Mouse (Mus musculus): Measurements from ENCODE around the gene Zfp541.

Zfp541 gene

GRCm38 (mm10) chr7:16024603-16025222 lies 36.9 kb upstream of the Zfp541 start:
- Histone ChIP-seq H3K4me3 (replicated peaks; ENCODE audit: low read length) (no peak overlapping the region), H3K27me3 (ENCODE audit: insufficient read depth, low read length) (no peaks in the 10 kb centered on the region), H3K36me3 (ENCODE audit: insufficient read depth, low read length) (0 out of 2 replicates have a peak, but pooled peaks cover 12% of the 10 kb centered on the region), H3K9me3 (ENCODE audit: low read length) (no peaks in the 10 kb centered on the region), H3K4me1 (replicated peaks; ENCODE audit: low read depth, low read length) (peaks cover 52% of the 10 kb centered on the region)
- TF ChIP-seq CTCF (conservative IDR thresholded peaks at IDR 0.05; ENCODE audit: low read length) (no peak), NANOG (IDR thresholded peaks at IDR 0.05; ENCODE audit: borderline replicate concordance, low read length) (no peak), POU5F1 (IDR thresholded peaks at IDR 0.05; ENCODE audit: borderline replicate concordance, low read length) (no peak)

DNA sequence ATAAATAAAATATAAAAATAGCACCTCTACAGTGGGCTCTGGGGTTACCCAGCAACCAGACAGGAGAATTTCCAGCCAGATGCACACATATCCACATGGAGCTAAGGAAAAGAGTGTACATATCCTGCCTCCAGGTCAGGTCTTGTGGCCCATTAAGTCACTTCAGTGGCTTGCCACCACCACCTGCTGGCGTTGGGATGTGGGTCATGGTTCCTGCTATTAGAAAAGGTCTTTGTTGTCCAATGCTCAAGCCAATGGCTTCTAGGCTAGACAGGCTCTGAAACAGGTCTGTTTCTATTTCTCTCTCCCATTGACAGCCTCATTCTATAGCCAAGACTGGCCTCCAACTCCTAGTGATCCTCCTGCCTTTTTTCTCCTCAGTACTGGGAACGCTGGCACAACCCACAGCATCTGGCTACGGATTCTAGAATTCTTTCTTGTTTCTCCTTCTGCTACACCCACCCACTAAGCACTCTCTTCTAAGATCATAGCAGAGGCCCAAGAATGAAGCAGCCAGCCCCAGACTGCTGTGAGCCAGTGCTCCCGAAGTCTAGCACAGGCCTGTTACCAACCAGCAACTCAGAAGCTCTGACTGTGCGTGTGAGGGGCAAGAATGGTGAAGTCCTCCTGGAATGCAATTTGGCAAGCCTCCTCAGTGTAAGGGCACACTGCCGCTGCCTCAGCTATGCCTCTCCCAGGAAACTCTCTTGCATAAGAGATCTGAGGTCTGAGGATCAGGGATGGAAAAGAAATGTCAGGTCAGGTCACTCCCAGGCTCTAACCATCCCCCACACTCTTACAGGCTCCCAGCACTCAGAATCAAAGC lies 33.3 kb upstream of the Zfp541 start:
- Histone ChIP-seq H3K4me1 (replicated peaks; ENCODE audit: low read depth, low read length) (peaks cover 46% of the 10 kb centered on the region), H3K27me3 (ENCODE audit: insufficient read depth, low read length) (no peaks in the 10 kb centered on the region), H3K36me3 (ENCODE audit: insufficient read depth, low read length) (0 out of 2 replicates have a peak, but pooled peaks cover 17% of the 10 kb centered on the region), H3K9me3 (ENCODE audit: low read length) (no peaks in the 10 kb centered on the region), H3K4me3 (replicated peaks; ENCODE audit: low read length) (no peak overlapping the region)
- TF ChIP-seq NANOG (IDR thresholded peaks at IDR 0.05; ENCODE audit: borderline replicate concordance, low read length) (no peak), POU5F1 (IDR thresholded peaks at IDR 0.05; ENCODE audit: borderline replicate concordance, low read length) (no peak), CTCF (conservative IDR thresholded peaks at IDR 0.05; ENCODE audit: low read length) (no peak)

DNA sequence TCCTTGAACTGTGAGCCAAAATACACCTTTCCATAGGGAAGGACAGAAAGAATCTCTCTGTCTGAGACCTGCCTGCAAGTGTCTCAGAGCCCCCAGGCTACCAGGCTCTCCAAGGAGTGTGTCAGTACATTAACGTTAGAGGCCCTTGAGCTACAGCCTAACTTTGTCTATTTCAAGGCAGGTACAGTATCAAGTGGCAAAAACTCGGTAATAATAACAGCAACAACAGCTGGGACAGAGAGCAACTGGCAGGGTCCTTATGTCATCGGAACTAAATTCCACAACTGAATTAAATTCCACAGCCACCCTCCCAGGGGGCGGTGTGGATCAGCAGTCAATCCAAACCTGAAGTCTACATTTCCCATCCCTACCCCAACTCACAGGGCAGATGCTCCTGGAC lies 30.5 kb upstream of the Zfp541 start:
- H3K9me3 ChIP-seq (ENCODE audit: low read length) = no peaks in the 10 kb centered on the region
- H3K4me1 ChIP-seq (replicated peaks; ENCODE audit: low read depth, low read length) = peaks cover 46% of the 10 kb centered on the region
- H3K36me3 ChIP-seq (ENCODE audit: insufficient read depth, low read length) = 0 out of 2 replicates have a peak, but pooled peaks cover 17% of the 10 kb centered on the region
- no peak overlapping the region for H3K4me3 ChIP-seq (replicated peaks; ENCODE audit: low read length)
- no peaks in the 10 kb centered on the region for H3K27me3 ChIP-seq (ENCODE audit: insufficient read depth, low read length)
- no peak for TF ChIP-seq NANOG (IDR thresholded peaks at IDR 0.05; ENCODE audit: borderline replicate concordance, low read length)
- no peak for TF ChIP-seq POU5F1 (IDR thresholded peaks at IDR 0.05; ENCODE audit: borderline replicate concordance, low read length)
- TF ChIP-seq CTCF (conservative IDR thresholded peaks at IDR 0.05; ENCODE audit: low read length) = no peak

DNA sequence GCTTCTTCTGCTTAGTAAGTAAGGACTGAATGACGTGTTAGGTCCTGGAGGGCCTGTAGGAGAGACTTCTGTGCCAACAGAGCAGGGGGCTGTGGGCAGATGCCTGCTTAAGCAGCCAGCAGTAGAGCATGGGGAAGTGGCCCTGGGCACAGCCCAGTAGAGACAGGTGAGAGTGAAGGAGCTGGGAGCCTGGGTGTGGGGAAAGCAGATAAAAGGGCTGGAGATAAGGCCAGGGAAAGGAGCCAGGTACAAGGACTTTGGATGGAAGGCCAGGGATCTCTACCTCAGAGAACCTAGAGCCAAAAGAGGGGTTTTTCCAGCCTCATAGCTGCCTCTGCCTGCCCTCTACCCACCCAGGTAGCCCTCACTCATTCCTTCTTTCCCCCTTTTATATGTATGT lies 28.6 kb upstream of the Zfp541 start:
- Histone ChIP-seq H3K4me3 (replicated peaks; ENCODE audit: low read length) (no peak overlapping the region), H3K36me3 (ENCODE audit: insufficient read depth, low read length) (0 out of 2 replicates have a peak, but pooled peaks cover 13% of the 10 kb centered on the region), H3K9me3 (ENCODE audit: low read length) (no peaks in the 10 kb centered on the region), H3K4me1 (replicated peaks; ENCODE audit: low read depth, low read length) (peaks cover 50% of the 10 kb centered on the region), H3K27me3 (ENCODE audit: insufficient read depth, low read length) (no peaks in the 10 kb centered on the region)
- TF ChIP-seq NANOG (IDR thresholded peaks at IDR 0.05; ENCODE audit: borderline replicate concordance, low read length) (no peak), POU5F1 (IDR thresholded peaks at IDR 0.05; ENCODE audit: borderline replicate concordance, low read length) (no peak), CTCF (conservative IDR thresholded peaks at IDR 0.05; ENCODE audit: low read length) (no peak)

GRCm38 (mm10) chr7:16033580-16034461 lies 27.8 kb upstream of the Zfp541 start:
- no peak overlapping the region for H3K4me3 ChIP-seq (replicated peaks; ENCODE audit: low read length)
- TF ChIP-seq CTCF (conservative IDR thresholded peaks at IDR 0.05; ENCODE audit: low read length) (no peak), NANOG (IDR thresholded peaks at IDR 0.05; ENCODE audit: borderline replicate concordance, low read length) (no peak), POU5F1 (IDR thresholded peaks at IDR 0.05; ENCODE audit: borderline replicate concordance, low read length) (no peak)

DNA sequence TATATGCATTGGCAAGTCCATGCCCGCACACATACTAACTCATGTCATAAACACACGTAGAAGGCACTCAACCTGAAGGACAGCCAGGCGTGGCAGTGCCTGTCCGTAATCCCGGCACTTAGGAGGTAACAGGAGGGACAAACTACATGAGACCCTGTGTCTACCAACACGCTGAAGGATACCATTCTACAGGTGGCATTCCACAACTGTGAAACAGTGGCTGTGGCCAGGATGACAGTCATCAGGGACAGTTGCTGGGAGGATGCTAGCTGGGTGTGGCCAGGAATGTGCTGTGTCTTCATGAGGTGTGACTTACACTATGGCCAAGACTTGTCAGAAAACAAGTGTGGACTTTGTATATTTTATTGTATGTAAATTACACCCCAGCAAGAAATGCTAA lies 24.6 kb upstream of the Zfp541 start:
- no peak for TF ChIP-seq POU5F1 (IDR thresholded peaks at IDR 0.05; ENCODE audit: borderline replicate concordance, low read length)
- no peak for TF ChIP-seq NANOG (IDR thresholded peaks at IDR 0.05; ENCODE audit: borderline replicate concordance, low read length)
- no peak for TF ChIP-seq CTCF (conservative IDR thresholded peaks at IDR 0.05; ENCODE audit: low read length)
- H3K9me3 ChIP-seq (ENCODE audit: low read length) = no peaks in the 10 kb centered on the region
- no peak overlapping the region for H3K4me3 ChIP-seq (replicated peaks; ENCODE audit: low read length)
- H3K27me3 ChIP-seq (ENCODE audit: insufficient read depth, low read length) = no peaks in the 10 kb centered on the region
- H3K4me1 ChIP-seq (replicated peaks; ENCODE audit: low read depth, low read length) = peaks cover 35% of the 10 kb centered on the region
- peaks cover 5% of the 10 kb centered on the region; the same call in 1 of the 2 replicates for H3K36me3 ChIP-seq (ENCODE audit: insufficient read depth, low read length)

More at GRCm38 (mm10) chr7:16033580-16034461, 27.8 kb upstream of the Zfp541 start:
- H3K27me3 ChIP-seq (ENCODE audit: insufficient read depth, low read length) = no peaks in the 10 kb centered on the region
- peaks cover 42% of the 10 kb centered on the region for H3K4me1 ChIP-seq (replicated peaks; ENCODE audit: low read depth, low read length)
- 0 out of 2 replicates have a peak, but pooled peaks cover 5% of the 10 kb centered on the region for H3K36me3 ChIP-seq (ENCODE audit: insufficient read depth, low read length)
- no peaks in the 10 kb centered on the region for H3K9me3 ChIP-seq (ENCODE audit: low read length)

GRCm38 (mm10) chr7:16039363-16039762 lies 22.3 kb upstream of the Zfp541 start:
- H3K36me3 ChIP-seq (ENCODE audit: insufficient read depth, low read length) = peaks cover 7% of the 10 kb centered on the region
- no peak for TF ChIP-seq CTCF (conservative IDR thresholded peaks at IDR 0.05; ENCODE audit: low read length)
- TF ChIP-seq POU5F1 (IDR thresholded peaks at IDR 0.05; ENCODE audit: borderline replicate concordance, low read length) = no peak
- no peak for TF ChIP-seq NANOG (IDR thresholded peaks at IDR 0.05; ENCODE audit: borderline replicate concordance, low read length)
- no peak overlapping the region for H3K4me3 ChIP-seq (replicated peaks; ENCODE audit: low read length)
- no peaks in the 10 kb centered on the region for H3K27me3 ChIP-seq (ENCODE audit: insufficient read depth, low read length)
- H3K4me1 ChIP-seq (replicated peaks; ENCODE audit: low read depth, low read length) = peaks cover 37% of the 10 kb centered on the region
- no peaks in the 10 kb centered on the region for H3K9me3 ChIP-seq (ENCODE audit: low read length)

- Histone ChIP-seq H3K27me3 (ENCODE audit: insufficient read depth, low read length) (no peaks in the 10 kb centered on the region), H3K36me3 (ENCODE audit: insufficient read depth, low read length) (peaks cover 7% of the 10 kb centered on the region)
Measured at GRCm38 (mm10) chr7:16041208-16041607, 20.4 kb upstream of the Zfp541 start.

More at GRCm38 (mm10) chr7:16041208-16041607, 20.4 kb upstream of the Zfp541 start:
- Histone ChIP-seq H3K4me3 (replicated peaks; ENCODE audit: low read length) (no peak overlapping the region), H3K9me3 (ENCODE audit: low read length) (no peaks in the 10 kb centered on the region), H3K4me1 (replicated peaks; ENCODE audit: low read depth, low read length) (peaks cover 56% of the 10 kb centered on the region)
- TF ChIP-seq CTCF (conservative IDR thresholded peaks at IDR 0.05; ENCODE audit: low read length) = no peak
- no peak for TF ChIP-seq POU5F1 (IDR thresholded peaks at IDR 0.05; ENCODE audit: borderline replicate concordance, low read length)
- TF ChIP-seq NANOG (IDR thresholded peaks at IDR 0.05; ENCODE audit: borderline replicate concordance, low read length) = no peak
